Mouse (Mus musculus) liver, adult 2 months (tissue): ENCODE results near the gene Wnk2.

ENCODE experiments used
- CTCF ChIP-seq: fragments of 200-500 bp; IDR thresholded peaks from 2 replicates; pipeline ENCODE4 v1.5.1; 2011; ENCODE audit warnings: low read depth, low read length, control low read depth
- POLR2A ChIP-seq: fragments of 200-500 bp; IDR thresholded peaks from 2 replicates; pipeline ENCODE4 v1.6.1; 2011; ENCODE audit warnings: low read length, control low read depth; ENCODE audit not compliant: insufficient read depth; ENCODE audit errors: extremely low read depth

GRCm38 (mm10) chr13:49122106-49122505 is 25.7 kb downstream of the Wnk2 start:
- TF ChIP-seq CTCF (no peak), POLR2A (no peak)
